Mouse (Mus musculus) mesoderm, embryonic 11.5 days (tissue): Measurements from ENCODE around the gene Tpt1.
A peak's percentile ranks its signal among the peaks of the same experiment; 100 is the strongest.
"Not testable (repeated sequence)": the region's sequence is repeated elsewhere in the genome, so short reads cannot be mapped to it uniquely, and the experiment has no call there.

Experiments used
- DNase-seq: peaks from one replicate; pipeline ENCODE4 v3.0.0-alpha.2; 2012; ENCODE audit warnings: low read depth, low spot score

The Tpt1 gene

GRCm38 (mm10) chr14:75844111-75844695 is 690 bp upstream of the Tpt1 start:
- no peak for DNase-seq

GRCm38 (mm10) chr14:75845698-75846115 is 814 bp downstream of the Tpt1 start:
- DNase-seq = peak; percentile 91

- DNase-seq = no peak
Observed at GRCm38 (mm10) chr14:75847669-75848068, 2.8 kb downstream of the Tpt1 start.

DNA sequence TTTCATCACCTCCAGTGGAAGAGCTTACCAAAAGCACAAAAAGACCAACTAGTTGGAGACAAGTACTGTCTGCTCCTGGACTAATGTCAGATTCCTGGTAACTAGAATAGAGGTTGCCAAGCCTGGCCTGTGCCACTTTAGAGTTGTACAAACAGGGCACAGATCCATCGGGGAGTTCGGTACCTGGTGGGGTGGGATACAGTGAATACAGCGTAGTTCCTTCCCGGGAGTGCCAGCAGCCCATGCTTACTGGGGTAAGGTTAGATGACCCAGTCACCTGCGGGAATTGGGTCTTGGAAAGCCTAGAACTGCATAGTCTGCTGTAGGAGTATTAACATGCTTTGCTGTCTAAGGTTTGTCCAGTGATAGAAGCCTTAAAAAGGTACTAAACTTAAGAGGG is 3.6 kb downstream of the Tpt1 start:
- DNase-seq = no peak

- DNase-seq = no peak
Observed at GRCm38 (mm10) chr14:75849236-75849635, 4.3 kb downstream of the Tpt1 start.

- DNase-seq = no peak
Observed at GRCm38 (mm10) chr14:75849842-75850568, 5.1 kb downstream of the Tpt1 start.

- no peak for DNase-seq
Observed at GRCm38 (mm10) chr14:75850819-75851218, 5.9 kb downstream of the Tpt1 start.

- no peak for DNase-seq
Observed at GRCm38 (mm10) chr14:75852016-75852415, 7.1 kb downstream of the Tpt1 start.

DNA sequence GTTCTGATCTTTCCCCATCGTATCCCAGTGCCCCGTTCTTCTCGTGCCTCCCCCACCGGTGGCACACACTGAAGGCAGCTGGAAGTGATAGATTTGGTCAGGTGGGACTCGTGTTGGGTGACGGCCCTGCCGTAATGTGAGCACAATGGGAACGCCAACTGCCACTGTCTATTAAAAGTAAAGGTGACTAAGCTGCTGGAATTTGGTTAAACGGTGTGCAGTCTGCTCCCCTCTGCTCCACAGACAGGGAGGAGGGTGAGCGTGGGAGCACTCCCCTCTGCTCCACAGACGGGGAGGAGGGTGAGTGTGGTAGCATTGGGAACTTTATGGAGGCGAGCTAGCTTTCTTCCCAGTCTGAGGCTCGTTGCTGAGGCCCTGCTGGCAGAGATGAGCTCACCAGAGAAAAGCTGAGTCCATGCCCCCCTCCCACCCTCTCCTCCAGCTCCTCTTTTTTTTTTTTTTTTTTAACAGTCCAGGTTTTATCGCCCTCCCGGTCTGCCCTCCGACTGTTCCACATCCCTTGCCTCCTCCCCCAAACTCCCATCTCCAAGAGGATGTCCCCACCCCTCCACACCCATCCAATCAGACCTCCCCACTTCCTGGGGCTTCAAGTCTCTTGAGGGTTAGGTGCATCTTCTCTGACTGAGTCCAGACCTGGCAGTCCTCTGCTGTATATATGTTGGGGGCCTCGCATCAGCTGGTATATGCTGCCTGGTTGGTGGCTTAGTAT is 10.5 kb downstream of the Tpt1 start:
- DNase-seq = no peak

DNA sequence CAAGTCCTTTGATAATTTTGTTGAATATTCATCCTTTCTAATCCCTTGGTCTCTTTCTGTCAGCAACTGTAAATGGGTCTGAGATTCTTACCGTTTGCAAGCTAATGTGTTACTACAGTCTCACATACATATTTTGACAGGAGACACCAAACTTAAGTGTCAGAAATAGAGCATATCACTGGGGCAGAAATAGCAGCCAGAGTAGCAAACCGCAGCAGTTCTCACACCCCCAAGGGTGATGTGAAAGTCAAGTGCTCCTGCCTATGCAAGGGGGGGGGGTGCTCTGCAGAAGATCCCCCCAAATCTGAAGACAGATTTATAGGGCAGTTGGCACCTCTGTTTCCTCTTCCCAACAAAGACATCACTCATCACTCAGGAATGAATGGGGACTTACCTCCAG is 13.3 kb downstream of the Tpt1 start:
- no peak for DNase-seq

- no peak for DNase-seq
Observed at GRCm38 (mm10) chr14:75859619-75860018, 14.7 kb downstream of the Tpt1 start.

- no peak for DNase-seq
Observed at GRCm38 (mm10) chr14:75862701-75863100, 17.8 kb downstream of the Tpt1 start.

DNA sequence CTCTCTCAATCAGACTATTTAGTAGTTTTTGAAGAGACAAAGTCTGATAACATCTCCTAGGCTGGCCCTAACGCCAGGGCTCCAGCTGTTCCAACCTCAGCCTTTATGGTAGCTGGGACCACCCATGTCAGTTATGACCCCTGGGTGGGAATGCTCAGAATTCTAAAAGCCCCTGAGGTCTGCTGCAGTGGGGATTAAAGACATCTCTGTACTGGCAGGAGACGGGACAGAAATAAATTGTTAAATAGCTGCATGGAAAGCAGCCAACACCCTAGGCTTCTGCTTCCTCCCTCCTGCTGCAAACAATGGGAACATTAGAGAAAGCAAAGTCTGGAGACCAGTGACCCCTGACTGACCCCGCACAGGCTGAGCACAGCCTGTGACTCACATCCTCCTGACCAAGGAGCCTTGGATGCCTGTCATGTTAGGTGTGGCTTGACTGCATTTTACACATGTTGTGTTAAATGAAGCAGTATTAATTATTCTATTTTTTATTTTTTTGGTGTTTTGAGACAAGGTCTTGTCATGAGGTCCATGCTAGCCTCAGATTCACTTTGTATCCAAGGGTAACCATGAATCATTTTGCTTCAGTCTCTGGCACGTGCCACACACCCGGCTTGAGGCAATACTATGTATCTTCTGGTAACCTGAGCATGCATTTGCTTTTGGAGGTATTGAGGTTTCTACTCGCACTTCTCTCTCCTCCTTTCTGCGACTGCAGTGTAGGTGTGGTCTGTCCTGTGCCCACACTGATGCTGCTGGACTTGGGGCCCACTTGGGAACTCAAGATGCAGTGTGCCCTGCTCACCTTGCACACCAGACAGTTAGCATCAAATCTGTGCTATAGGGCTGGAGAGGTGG is 18.9 kb downstream of the Tpt1 start:
- peak; percentile 91 for DNase-seq

- no peak for DNase-seq
Observed at GRCm38 (mm10) chr14:75866706-75867333, 21.9 kb downstream of the Tpt1 start.

GRCm38 (mm10) chr14:75868028-75868427 is 23.1 kb downstream of the Tpt1 start:
- not testable (repeated sequence) for DNase-seq

DNA sequence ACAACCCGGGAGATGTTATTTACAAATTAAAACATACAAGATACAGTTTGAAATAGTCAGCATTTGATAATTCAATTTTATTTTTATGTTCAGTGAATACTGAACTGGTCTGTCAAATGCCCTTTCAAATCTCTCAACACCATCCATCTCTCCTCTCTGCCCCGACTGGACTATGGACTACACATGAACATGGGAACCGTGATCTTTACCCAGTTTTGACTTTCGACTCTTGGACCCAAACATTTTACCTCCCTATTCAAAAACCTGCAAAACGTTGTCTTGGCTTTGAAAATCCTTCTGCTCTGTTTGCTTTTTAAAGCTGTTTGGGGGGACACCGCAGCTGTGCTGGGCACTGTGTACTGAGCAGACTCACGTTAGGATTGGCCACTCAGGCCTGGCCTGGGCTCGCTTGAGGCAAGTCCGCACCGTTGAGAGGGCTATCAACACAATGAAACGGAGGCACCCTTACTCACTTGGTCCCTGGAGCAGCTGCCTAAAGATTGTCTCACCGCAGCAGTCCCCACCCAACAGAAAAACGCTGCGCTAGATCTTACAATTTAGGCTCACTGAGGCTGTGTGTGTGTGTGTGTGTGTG is 25.0 kb downstream of the Tpt1 start:
- DNase-seq = no peak

DNA sequence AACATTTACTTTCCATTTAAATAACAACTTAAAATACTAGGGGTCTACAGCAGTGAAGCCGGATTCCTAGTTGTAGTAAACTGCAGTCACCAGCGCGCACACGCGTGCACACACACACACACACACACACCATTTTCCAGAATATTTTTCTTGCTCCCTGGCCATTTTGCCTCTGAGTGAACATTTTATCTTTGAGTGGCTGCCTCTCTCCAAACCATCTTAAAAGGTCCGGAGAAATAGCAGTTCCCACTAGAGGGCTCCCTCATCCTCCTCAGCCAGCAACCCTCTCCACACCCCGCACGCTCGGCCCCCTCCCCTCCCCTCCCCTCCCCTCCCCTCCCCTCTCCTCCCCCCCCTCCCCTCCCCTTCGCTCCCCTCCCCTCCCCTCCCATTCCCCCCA is 25.7 kb downstream of the Tpt1 start:
- DNase-seq = peak; percentile 78

DNA sequence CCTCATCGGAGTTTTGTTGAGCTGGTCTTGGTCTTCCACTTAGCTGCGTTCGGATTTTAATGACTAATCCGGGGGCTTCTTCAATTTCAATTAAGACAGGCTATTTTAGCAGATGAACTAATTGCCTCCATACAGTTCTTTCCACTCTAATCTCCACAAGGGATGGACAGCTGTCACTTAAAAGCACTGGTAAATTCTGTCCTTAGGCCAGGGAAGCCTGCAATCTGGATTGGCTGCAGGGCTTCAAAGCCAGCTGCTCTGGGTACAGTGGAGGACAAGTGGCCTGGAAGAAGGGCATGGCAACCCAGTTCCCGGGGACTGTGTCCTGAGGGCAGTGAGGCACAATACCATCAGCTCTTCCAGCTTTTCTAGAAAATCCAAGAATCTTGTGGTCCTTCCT is 26.2 kb downstream of the Tpt1 start:
- DNase-seq = no peak

- no peak for DNase-seq
Observed at GRCm38 (mm10) chr14:75871750-75872149, 26.9 kb downstream of the Tpt1 start.

DNA sequence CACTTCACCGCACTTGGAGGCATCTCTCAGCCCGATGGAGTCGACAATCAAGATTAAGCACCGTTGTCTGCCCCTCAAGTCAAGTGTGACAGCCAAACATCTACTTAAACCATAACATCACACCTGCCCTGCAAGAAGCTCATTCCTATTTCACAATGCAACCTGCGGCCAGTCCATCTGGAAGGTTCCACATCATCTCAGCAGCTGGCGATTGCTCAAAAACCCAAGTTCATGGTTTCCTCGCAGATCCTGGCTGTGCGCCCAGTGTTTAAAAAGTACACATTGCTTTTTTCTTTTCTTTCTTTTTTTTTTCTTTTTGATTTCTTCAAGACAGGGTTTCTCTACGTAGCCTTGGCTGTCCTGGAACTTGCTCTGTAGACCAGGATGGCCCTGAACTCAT is 28.7 kb downstream of the Tpt1 start:
- DNase-seq = no peak
